Mouse (Mus musculus) heart, adult 11 months (tissue): ENCODE data around the gene Prss35.

Experiments used
- DNase-seq: peaks from one replicate; pipeline ENCODE4 v3.0.0; 2022

The Prss35 gene

GRCm38 (mm10) chr9:86734357-86734756, 9.1 kb upstream of the Prss35 start:
- DNase-seq, result no peak

DNA sequence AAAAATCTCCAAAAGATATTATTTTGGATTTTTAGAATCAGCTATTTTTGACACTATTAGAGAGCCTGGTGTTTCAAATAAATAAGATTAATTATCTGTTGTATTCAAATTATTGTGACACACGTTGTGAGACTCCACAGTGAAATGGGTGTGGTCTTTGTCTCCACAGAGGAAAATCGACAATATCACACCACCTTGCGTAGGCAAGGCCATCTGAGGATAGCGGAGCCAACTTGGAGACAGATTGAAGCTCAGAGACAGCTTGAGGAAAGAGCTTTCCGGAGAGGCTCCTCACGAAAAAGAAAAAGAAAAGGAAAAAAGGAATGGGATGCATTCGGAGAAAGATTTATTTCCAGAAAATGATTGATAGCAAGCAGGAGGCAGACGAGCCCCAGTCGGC, 8.7 kb upstream of the Prss35 start:
- no peak for DNase-seq

DNA sequence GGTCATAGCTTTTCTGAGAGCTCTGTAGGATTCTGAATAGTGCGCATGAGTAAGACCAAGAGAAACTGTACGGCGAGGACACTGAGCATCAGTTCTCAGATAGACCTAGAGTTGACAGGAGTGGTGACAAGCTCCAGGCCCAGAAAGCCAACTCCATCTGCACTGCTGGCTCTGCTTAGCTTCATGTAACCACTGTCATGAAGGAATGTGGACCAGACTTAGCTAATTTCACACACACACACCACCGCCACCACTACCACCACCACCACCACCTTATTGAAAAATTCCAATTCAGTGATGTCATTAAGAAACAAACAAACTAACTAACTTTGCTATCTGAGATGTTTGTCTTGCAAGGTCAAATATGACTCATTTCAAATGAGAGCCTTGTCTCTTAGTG, 6.5 kb upstream of the Prss35 start:
- no peak for DNase-seq

GRCm38 (mm10) chr9:86738067-86738466, 5.4 kb upstream of the Prss35 start:
- DNase-seq, result no peak

DNA sequence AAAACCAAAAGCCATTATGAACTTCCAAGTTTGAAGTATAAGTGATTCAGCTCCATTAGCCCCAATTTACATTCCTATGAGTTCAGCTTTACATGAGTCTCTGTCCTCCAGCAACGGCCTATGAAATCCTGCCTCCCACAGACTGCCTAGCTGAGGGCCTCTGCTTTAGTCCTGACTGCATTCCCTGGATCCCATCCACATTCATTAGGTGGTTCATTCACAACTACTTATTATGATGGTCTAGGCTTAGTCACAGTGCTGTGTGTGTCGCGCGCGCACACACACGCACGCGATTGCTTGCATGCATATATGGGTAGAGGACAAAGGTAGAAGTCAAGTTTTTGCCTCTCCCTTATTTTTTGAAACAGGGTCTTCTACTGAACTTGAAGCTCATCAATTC, 4.6 kb upstream of the Prss35 start:
- DNase-seq, result peak; percentile 56

GRCm38 (mm10) chr9:86739971-86740370, 3.5 kb upstream of the Prss35 start:
- no peak for DNase-seq

GRCm38 (mm10) chr9:86744041-86744440, 592 bp downstream of the Prss35 start:
- DNase-seq, result peak; percentile 63

DNA sequence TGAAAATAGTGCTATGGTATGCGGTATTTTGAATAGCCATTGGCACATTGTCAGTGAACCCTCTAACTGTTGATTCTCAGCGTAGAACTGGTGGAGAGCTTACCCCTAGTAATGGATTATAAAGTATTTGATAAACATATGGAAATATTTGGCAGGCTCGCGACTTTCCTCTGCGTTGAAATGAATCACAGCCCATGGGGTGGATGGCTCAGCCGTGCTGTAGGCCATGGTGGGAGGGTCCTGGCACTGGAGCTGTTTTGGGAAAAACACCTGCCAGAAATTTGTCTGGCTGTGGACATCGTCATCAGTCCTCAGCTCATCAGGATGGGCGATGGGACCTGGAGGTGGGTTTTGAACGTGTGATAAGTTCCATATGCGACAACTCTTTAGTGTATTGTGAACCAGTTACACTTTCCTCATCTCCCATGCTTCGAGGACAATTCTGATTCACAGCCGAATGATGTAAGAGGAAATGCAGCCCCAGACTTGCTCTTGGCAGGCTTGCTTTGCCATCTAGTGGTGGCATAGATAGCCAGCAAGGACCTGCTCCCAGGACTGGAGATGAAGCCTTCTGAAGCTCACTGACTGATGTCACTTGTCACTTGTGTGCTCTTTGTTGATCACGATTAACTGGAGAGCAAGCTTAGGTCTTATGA, 2.6 kb downstream of the Prss35 start:
- peak; percentile 94 for DNase-seq

GRCm38 (mm10) chr9:86762477-86763376, 19.3 kb downstream of the Prss35 start:
- DNase-seq, result peak; percentile 39

- peak; percentile 61 for DNase-seq
Measured at GRCm38 (mm10) chr9:86764002-86764401, 20.6 kb downstream of the Prss35 start.

GRCm38 (mm10) chr9:86766991-86767390, 23.5 kb downstream of the Prss35 start:
- peak; percentile 51 for DNase-seq

DNA sequence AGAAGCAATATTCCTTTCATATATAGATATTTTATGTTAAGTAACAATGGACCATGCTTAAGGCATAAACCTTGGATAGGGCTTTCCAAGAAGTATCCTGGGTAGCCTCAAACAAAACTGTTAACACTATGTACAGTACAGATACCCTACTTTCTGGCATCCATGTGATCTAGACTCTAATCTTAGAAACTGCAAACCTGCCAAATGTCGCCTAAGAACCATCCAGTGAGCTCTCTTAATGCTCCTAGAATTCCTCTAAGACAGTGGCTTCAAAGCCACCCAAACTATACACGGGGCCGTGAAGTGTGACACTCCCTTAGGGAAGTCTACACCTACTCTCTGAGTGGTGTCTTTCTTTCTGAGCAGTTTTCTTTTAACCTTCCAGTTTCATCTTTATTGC, 29.4 kb downstream of the Prss35 start:
- peak; percentile 64 for DNase-seq

- peak; percentile 67 for DNase-seq
Measured at GRCm38 (mm10) chr9:86773996-86774395, 30.5 kb downstream of the Prss35 start.

DNA sequence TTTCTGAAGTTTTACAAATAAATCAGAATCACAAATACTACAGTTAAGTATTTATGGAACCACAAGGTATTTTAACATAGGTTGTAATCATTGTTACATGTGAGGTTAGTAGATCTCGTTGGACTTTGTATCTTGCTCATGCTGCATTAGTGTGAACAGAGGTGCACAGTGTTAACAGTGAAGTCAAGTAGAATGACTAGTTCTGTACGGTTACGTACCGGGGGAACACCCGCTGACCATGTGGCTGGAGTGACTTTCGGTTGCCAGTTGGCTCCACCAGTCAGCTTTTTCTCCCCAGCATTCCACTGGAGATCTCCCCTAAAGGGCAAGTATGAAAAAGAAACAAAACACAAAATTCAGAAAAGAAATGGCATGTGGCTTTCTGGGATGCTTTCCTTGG, 31.9 kb downstream of the Prss35 start:
- DNase-seq, result peak; percentile 64

DNA sequence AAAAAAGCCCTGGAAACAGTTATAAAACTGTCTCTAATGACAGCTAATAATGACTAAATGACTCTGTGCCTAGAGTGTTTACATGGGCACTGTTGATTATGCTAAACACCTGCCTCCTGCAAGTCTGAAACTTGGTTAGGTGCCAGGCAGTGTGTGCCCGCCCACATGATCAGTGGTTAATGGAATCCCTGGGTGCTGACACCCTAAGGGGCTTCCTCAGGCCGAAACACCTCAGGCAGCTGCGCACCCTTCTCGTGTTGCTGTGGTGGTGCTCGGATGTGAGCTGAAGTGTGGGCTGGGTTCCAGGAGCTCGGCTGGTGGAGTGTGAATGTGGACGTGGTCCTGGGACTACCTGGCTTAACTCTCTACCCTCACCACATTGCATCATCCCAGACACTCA, 33.9 kb downstream of the Prss35 start:
- peak; percentile 81 for DNase-seq

DNA sequence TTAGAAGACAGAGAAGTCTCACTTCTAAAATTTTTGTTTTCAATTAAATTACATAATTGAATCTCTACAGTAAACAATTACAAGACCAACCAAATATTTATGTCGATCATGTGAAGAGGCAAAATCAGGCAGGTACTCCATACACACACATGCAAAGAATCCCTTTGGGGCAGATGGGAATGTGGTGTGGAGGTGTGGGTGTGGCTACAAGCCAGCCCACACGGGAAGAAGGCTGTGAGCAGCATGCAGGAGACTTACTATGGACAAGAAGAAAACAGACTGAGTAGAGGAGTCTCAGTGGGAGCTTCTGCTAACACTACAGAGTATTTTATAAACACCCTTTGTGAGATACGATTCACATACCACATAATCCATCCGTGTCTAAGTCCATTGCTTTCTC, 34.8 kb downstream of the Prss35 start:
- DNase-seq, result peak; percentile 51

DNA sequence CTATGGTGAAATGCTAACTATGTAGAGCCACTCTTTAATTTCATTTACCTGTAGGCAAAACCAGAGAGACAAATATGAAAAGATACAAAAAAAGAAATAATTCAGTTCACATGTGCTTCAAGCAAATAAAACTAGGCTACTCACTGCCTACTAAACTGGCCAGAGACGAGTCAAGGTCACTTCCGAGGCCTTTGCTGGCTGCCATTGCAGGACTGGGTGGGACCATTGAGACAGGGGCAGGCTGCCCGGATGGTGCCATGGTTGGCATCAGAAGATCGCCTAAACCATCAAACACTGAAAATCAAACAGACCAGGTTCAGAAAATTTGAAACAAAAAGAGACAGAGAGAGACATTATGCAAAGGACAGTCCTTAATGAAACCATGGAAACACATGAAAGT, 38.0 kb downstream of the Prss35 start:
- DNase-seq, result peak; percentile 66

- no peak for DNase-seq
Measured at GRCm38 (mm10) chr9:86782836-86783235, 39.4 kb downstream of the Prss35 start.

DNA sequence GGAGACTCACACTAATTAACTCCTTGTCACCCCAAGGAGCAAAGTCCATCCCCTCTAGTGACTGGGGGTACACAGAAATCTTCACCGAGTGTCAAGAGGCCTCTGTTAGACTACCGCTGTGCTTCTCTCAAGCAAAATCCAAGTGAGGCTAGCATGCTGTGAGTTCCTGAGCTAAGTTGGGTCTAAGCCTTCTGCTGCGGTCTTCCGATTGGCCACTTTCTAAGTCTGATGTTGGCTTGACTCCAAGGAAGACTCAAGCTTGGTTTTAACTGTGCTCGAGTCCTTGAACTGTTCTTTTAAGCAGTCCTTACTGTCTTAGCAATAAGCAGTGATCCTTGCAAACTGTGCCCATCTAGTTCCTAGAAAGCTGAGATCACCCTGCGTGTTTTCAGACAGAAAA, 45.7 kb downstream of the Prss35 start:
- peak; percentile 76 for DNase-seq

- peak; percentile 55 for DNase-seq
Measured at GRCm38 (mm10) chr9:86791927-86792326, 48.5 kb downstream of the Prss35 start.

GRCm38 (mm10) chr9:86795236-86795635, 51.8 kb downstream of the Prss35 start:
- DNase-seq, result peak; percentile 66

GRCm38 (mm10) chr9:86797553-86797952, 54.1 kb downstream of the Prss35 start:
- DNase-seq, result peak; percentile 44

DNA sequence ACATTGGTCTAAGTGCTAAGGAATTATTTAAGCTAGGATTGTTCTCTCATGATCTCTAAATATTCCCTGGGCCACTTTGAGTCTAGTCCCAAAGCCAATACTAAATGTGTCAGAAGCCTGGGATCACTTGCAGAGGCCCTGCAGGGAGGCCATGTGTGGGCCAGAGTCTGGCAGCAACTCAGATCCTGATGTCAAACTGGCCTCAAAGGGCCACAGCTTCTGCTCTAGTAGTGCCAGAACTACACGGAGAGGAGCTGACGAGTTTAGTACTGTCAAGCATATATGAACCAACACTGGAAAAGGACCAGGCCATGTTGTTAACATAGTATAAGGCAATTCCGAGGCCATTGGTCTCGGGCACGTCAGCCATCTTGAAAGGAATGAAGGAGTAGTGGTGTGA, 54.7 kb downstream of the Prss35 start:
- peak; percentile 66 for DNase-seq

DNA sequence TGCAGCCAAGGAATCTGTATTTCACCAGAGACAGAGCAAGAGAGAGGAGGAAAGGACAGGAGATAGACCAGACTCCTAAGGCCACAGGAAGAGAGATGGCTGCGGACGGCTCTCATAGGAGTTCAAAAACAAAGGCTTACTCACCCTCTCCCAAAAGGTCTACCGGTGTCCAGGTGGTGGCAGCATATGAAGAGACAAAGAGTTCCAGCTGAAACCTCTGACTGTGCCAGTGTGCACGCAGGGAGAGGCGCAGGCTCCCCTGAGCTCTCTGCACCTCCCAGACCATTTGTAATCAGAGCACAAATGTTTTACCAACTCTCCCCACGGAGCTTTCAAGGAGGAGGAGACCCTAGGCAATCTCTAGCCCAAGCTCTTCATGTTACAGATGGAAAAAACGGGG, 55.2 kb downstream of the Prss35 start:
- DNase-seq, result peak; percentile 69
